Mouse (Mus musculus) 416B (cell line): ENCODE results near the gene Ostm1.

Experiments used
- DNase-seq: peaks from one replicate; pipeline ENCODE4 v3.0.0; 2011; ENCODE audit warnings: low read depth

The Ostm1 gene

GRCm38 (mm10) chr10:42630596-42631355 lies 47.2 kb downstream of the Ostm1 start:
- no peak for DNase-seq

GRCm38 (mm10) chr10:42631754-42632452 lies 48.3 kb downstream of the Ostm1 start:
- DNase-seq, result no peak

- no peak for DNase-seq
Observed at GRCm38 (mm10) chr10:42632453-42633360, 49.1 kb downstream of the Ostm1 start.

GRCm38 (mm10) chr10:42633361-42634121 lies 49.9 kb downstream of the Ostm1 start:
- DNase-seq, result no peak

GRCm38 (mm10) chr10:42634122-42634720 lies 50.6 kb downstream of the Ostm1 start:
- DNase-seq, result no peak

GRCm38 (mm10) chr10:42635046-42635445 lies 51.4 kb downstream of the Ostm1 start:
- no peak for DNase-seq

- no peak for DNase-seq
Observed at GRCm38 (mm10) chr10:42635566-42636359, 52.1 kb downstream of the Ostm1 start.

- no peak for DNase-seq
Observed at GRCm38 (mm10) chr10:42636360-42637182, 52.9 kb downstream of the Ostm1 start.

- peak; percentile 83 for DNase-seq
Observed at GRCm38 (mm10) chr10:42637183-42637788, 53.7 kb downstream of the Ostm1 start.

GRCm38 (mm10) chr10:42639856-42640255 lies 56.2 kb downstream of the Ostm1 start:
- peak; percentile 49 for DNase-seq

- DNase-seq, result no peak
Observed at GRCm38 (mm10) chr10:42643638-42644037, 60.0 kb downstream of the Ostm1 start.

GRCm38 (mm10) chr10:42646340-42646739 lies 62.7 kb downstream of the Ostm1 start:
- DNase-seq, result no peak

- no peak for DNase-seq
Observed at GRCm38 (mm10) chr10:42661916-42662315, 78.3 kb downstream of the Ostm1 start.

- DNase-seq, result no peak
Observed at GRCm38 (mm10) chr10:42669970-42670369, 86.3 kb downstream of the Ostm1 start.

GRCm38 (mm10) chr10:42672798-42673197 lies 89.2 kb downstream of the Ostm1 start:
- no peak for DNase-seq

- no peak for DNase-seq
Observed at GRCm38 (mm10) chr10:42675571-42675970, 91.9 kb downstream of the Ostm1 start.

GRCm38 (mm10) chr10:42678331-42678730 lies 94.7 kb downstream of the Ostm1 start:
- DNase-seq, result peak; percentile 70

GRCm38 (mm10) chr10:42678755-42679364 lies 95.2 kb downstream of the Ostm1 start:
- peak; percentile 93 for DNase-seq

GRCm38 (mm10) chr10:42679586-42679985 lies 96.0 kb downstream of the Ostm1 start:
- DNase-seq, result peak; percentile 66
